Comparison of ENCODE assay signal across 12 mouse cellular contexts in the genomic region with DNA sequence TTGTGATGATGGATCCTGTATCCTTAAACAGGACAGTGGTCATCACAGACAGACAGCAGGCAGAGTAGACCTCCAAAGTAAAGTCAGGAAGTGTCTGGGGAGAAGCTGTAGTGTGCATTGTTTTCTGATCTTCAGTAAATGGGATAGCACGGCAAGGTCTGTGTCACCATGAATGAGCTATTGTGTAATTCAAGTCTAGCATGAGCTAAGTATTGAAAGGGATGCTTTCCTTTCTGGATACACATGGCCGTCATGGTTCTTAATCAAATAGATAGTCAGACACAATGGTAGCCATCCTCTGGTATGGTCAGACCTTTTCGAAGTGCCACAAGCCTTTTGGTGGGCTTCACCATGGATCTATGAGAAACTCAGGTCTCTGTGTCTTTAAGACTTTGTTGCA.
"Had no signal": no experiment of that assay in that cellular context is flagged by ENCODE, and none has a peak within 500 bp of the region (broad histone marks: within the 10 kb centered on the region; RNA-seq: fewer than 3 reads in every experiment).

No protein-coding gene starts in this region.

- DNase-seq: left cerebral cortex, postnatal 4 days; liver; liver, embryonic 13.5 days; liver, postnatal 0 days; lung, adult 18-20 months; lung, adult 2 months; lung, embryonic 14.5 days; lung, postnatal 10 days; lung, postnatal 14 days; lung, postnatal 36 days; lung, postnatal 4 days; midbrain, embryonic 14.5 days had no signal
